Mouse (Mus musculus) liver, embryonic 14.5 days (tissue): ENCODE data around the gene Gm10300.
A peak's percentile ranks its signal among the peaks of the same experiment; 100 is the strongest.

Experiments
- CTCF ChIP-seq: IDR thresholded peaks from 2 replicates; pipeline ENCODE4 v1.5.1; 2016; ENCODE audit warnings: antibody characterized with exemption, low read depth, control low read depth
- EP300 ChIP-seq: IDR thresholded peaks from 2 replicates; pipeline ENCODE4 v1.6.1; 2016; ENCODE audit warnings: antibody characterized with exemption, low read depth

DNA sequence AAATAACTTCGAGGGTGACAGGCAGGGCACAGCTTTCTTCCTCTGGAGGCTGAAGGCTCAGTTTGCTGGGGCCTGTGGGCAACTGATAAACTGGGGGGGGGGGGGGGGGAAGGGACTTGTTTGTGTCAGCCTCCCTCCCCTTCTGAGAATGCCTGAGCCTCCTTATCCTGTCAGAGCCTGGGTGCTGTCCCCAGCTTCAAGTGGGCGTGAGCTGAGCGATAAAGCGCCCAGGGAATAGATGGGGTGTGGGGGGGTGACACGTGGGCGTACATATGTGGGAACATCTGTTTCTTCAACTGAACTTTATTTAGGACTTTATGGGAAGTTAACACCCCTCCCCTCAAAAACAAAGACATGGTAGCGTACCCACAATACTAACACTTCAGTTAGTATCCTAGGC, 2.9 kb downstream of the Gm10300 start:
- TF ChIP-seq CTCF (no peak), EP300 (peak; percentile 96)
